In the genomic region with DNA sequence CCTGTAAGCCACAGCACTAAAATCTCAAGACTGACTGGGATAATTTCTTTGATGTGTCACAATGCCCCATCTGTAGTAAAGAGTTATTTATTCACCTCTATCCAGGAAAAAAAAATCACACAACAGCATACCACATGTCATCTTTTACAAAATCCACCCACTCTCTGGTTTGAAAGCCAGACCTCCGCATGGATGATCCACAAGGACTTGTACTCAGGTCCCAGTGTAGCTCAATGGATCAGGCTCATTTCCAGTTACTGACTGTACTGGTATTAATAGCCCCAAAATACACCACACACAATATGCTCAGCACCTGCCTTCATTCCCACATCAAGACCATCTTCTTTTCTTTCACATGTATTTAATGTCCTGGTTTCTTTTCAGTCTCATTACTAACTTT, we compare ENCODE assay signal across 15 mouse cellular contexts.
DNase-seq lines count a peak whose midpoint lies in the region.
"Had no signal": no experiment of that assay in that cellular context is flagged by ENCODE, and none has a peak within 500 bp of the region (broad histone marks: within the 10 kb centered on the region; RNA-seq: fewer than 3 reads in every experiment).

No protein-coding gene starts in this region.

- peak; percentile 6 to 8 for DNase-seq in right cerebral cortex, adult 2 months (ENCODE audit: low spot score in 2 of 2)
- no peak for DNase-seq in right cerebral cortex, postnatal 14 days
- peak; percentile 18 to 52 for DNase-seq in layer of hippocampus, adult 8-10 months (ENCODE audit: low spot score in 2 of 2)
- DNase-seq in layer of hippocampus, postnatal 14 days (ENCODE audit: low spot score in 2 of 2), result peak; percentile 19 to 72
- DNase-seq in thymus, postnatal 14 days, result no peak
- no peak for DNase-seq in kidney, postnatal 4 days
- no peak for DNase-seq in kidney, postnatal 25 days
- DNase-seq: adrenal gland, adult 2 months; adrenal gland, postnatal 25 days; cerebellum, adult 2 months; cerebellum, postnatal 10 days; forebrain, postnatal 0 days; gastrocnemius, postnatal 36 days; heart, adult 18-20 months; heart, postnatal 14 days had no signal

Comparison
In these comparisons a context has a peak if more than half of its experiments do, and no peak if none do; other contexts are left out.
1. DNase-seq: peak in right cerebral cortex, adult 2 months (2 of 2), layer of hippocampus, adult 8-10 months (2 of 2) and layer of hippocampus, postnatal 14 days (2 of 2); none in right cerebral cortex, postnatal 14 days (single experiment), thymus, postnatal 14 days (single experiment), kidney, postnatal 4 days (0 of 2) and kidney, postnatal 25 days (0 of 2).